Mouse (Mus musculus): ENCODE measurements around the gene Mtg2.

The Mtg2 gene

DNA sequence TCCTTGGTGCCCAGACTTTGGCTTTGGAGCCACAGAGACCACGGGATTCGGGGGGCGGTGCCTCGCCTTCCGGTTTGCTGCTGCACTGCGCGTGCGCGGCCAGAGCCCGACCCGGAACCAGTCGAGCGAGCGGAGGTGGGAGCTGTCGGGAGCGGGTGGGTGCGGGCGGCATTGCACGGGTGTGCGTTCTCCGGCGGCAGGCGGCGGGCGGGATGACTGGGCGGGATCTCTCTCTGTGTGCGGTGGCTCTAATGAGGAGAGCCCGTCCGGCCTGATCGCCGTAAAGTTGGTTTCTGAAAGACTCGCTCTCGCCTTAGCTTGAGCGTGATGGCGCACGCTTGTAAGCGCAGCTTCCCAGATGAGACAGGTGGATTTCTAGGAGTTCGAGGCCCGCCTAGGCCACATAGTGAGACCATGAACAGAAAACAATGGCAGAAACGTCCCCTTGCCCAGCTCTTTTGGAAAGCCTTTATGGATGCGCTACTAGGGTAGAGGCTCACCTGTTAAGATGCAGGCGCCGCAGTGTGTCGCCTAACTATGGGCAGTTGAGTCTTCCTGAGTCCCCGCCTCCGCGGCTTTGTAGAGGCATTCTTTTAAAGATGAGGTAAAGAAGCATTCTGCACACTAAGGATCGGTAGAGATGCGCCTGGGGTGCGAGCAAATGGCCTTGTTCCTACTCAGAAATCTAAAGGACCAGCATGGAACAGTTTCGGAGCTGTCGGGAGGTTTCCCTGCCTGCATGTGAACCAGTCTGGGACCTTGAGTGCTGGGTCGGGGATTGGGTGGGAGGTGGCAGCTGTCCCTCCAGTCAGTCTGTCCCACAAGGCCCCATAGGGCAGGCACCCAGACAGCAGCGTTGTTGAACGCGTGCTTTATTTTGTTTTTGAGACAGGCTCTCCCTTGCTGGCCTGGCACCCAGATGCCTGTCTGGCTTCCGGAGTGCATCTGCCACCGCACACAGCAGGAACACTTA is at the start of gene Mtg2:
Gene Mtg2 (plus strand): TSS at position 108 of the 973 bp plus-strand sequence.
- peak; percentile 96 for DNase-seq

- DNase-seq, result no peak
Observed at GRCm38 (mm10) chr2:180020919-180021318, 49.5 kb upstream of the Mtg2 start.

DNA sequence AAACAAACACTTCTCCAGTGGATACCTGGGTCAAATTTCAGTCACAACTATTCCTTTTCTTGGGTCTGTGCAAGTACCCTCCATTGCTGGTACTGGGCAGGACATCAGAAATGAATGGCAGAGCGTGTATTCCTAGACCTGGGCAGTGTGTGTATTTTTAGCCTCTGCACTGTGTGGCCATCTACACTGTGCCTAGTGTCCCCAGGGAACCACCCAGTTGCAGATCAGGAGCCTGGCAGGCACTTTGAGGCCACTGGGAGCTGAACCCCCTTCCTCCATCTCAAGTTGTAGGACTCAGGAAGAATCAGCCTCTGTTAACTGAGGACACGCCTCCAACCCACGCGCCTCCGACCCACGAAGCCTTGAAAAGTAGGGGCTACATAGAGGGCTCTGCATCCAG is 47.6 kb upstream of the Mtg2 start:
- DNase-seq, result no peak

DNA sequence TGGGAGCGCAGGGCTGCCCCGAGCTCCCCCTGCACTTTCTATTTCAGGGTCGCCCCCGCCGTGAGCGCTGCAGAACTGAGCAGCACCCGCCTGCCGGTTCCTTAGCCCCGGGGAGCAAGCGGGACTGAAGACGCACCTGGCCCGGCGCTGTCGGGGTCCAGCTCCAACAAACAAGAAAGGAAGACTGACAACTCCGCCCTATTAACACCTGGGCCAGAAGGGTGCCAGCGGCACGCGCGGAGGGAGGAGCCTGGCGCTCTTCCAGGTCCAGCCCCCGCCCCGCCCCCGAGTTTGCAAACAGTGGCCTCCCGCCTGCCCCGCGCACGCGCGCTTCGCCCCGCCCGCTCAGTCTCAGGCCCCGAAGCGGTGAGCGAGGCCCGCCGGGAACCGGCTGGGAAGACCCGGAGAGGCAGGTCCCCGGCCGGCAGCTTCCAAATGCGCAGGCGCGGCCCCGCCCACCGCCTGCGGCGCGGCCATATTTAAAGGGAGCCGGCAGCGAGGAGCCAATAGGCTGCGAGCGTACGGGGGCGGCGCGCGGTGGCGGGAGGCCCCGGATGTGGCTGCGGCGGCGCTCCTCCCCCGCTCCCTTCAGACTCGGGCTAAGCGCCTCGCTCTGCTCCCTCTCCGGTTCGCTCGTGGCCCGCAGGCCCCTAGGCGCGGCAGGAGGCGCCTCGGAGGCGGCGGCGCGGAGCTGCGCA is 45.8 kb upstream of the Mtg2 start, which contains the start of gene Lsm14b:
Gene Lsm14b (plus strand): TSS at position 587 of the 698 bp plus-strand sequence.
- DNase-seq, result peak; percentile 97

GRCm38 (mm10) chr2:180025135-180025860 is 45.1 kb upstream of the Mtg2 start:
- peak; percentile 44 for DNase-seq

DNA sequence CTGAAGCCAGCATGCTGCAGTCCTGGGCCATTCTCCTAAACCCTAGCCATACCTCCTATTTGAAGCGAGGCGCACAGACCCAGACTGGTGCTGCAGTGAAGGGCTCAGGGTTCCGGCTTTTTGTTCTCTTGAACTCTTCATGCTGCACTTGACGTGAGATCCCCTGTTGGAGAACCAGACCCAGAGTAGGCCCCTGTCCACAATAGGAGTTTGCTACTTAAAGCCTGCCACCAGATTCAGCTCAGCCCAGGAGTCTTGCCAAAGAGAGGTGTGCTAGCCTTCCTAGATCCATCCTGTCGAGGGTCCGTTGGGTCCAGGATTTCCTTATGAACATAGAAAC is 44.6 kb upstream of the Mtg2 start:
- DNase-seq, result no peak

- DNase-seq, result no peak
Observed at GRCm38 (mm10) chr2:180027768-180028167, 42.6 kb upstream of the Mtg2 start.

DNA sequence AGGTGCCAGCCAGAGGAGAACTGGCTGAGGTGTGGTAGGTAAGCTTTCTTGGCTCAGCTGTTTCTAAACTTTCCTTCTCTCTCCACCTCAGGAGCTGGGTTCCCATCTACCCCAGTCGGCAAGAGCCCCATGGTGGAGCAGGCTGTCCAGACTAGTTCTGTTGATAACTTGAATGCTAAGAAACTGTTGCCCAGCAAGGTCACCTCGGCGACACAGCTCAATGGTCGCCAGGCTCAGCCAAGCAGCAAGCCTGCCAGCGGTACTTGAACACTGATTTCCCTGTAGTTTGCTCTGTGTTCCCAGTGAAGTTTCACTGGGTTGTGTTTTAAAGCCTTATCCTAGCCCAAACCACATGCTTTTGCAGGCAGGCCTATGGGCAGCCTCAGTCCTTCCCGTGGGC is 39.1 kb upstream of the Mtg2 start:
- DNase-seq, result no peak

DNA sequence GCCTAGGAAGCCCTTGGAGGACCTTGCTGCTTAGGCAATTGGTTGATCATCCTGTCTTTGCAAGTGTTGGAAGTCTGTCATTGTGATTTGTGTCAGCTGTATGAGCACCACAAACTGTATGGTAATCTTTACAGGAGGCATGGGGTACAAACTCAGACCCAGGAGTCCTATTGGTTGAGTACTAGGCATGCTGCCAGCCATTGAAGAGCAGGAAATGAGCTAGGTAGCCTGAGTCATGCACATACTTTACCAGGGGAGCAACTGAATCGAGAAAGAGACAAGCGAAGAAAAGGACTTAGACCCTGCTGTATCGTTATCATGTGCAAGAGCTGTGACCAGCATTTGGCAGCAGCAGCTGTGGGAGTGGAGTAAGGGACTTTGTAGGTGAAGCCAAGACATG is 37.5 kb upstream of the Mtg2 start:
- no peak for DNase-seq

GRCm38 (mm10) chr2:180033956-180034355 is 36.4 kb upstream of the Mtg2 start:
- no peak for DNase-seq

DNA sequence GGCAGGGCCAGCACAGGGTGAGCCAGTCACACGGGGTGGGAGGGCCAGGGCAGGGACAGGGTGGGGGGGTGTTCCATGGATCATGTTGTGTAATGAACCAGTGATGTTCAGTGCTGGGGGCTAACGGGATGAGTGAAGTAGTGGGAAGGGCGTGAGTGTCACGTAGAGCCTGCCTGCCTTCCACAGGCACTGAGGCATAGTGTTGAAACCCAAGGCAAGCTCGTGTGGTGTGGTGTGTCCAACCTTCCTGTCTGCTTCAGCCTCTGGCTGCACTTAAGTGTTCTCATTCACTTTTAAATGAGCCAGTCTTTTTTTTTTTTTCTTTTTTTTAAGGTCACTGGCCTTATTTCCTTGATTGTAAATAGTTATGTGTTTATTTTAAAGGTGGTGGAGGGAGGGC is 35.6 kb upstream of the Mtg2 start:
- no peak for DNase-seq

DNA sequence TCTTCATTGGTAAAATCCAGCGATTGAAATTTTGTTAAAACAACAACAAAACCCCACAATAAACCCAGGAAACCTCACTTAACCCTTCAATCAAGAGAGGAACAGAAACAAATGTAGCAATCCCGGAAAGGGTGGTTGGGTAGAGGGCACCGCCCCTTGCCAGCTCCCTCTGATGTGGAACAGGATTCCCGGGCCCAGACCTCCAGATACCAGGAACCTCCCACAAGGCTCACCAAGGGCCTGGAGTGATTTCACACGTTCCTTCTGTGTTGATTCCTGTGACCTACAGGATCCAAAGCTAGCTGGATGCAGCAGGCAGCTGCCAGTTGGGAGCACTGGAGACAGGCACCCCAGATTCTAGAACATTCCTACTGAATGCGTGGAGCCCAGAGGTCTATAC is 30.0 kb upstream of the Mtg2 start:
- peak; percentile 40 for DNase-seq

DNA sequence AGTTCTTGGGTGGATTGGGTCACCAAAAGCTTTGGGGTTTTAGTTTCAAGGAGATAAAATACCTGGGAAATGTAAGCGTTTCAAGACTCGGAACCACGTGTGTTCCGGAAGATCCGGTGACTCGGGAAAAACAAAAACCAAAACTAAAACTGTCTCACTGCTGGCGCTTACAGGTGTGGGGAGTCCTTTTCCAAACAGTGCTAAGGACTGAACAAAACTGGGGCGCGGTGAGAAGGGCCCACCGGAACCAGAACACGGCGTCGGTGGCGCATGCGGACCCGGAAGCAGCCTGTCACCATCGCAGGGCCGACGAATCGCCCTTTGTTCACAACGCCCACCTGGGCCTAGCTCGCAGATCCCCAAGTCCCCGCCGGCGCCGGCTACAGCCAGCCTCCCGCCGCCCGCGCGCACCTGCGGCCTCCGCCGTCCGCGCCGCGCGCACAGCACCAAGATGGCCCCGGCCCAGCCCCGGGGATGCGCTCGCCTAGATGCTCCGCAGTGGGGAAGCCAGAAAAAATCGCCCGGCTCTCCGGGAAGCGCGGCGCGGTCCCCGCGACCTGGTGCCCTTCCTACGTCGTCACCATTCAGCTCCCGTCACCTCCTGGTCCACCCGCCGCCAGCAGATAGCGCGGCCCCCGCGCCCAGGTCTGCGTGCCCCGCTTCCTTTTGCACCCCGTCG is 28.7 kb upstream of the Mtg2 start:
- DNase-seq, result peak; percentile 34

GRCm38 (mm10) chr2:180042256-180042857 is 28.0 kb upstream of the Mtg2 start, which contains the start of the genes Psma7 and Ss18l1:
Psma7 (minus strand) TSS chr2:180042433.
Ss18l1 (plus strand) TSS chr2:180042509.
- peak; percentile 92 for DNase-seq

DNA sequence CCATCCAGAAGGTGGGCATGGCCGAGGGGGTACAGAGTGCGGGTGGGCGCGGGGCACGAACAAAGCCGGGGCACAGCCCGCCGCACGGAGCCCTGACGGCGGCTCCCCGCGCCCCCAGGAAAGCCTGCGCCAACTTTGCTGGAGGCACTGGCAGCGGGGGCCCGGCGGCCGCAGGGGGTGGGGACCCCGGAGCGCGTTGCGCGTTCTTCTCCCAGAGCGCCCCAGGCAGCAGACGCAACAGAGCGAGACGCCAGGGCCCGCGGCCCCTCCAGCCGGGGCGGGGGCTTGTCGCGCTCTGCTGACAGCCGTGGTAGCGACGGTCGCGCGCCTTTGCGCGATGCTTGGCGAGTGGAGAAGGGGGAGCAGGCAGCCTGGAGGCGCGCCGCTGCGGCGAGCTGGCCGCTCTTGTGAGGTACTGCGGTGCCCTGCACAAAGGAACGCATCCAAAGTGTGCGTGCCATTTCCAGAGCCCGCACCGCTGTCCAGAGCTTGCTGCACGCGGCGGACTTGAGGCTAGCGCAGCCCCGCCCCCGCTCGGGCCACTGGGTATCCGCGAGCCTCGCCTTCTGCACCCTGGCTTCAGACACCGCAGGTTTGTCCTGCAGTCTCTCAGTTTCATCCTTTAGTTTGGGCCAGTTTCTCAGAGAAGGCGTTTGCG is 27.4 kb upstream of the Mtg2 start:
- DNase-seq, result peak; percentile 46

DNA sequence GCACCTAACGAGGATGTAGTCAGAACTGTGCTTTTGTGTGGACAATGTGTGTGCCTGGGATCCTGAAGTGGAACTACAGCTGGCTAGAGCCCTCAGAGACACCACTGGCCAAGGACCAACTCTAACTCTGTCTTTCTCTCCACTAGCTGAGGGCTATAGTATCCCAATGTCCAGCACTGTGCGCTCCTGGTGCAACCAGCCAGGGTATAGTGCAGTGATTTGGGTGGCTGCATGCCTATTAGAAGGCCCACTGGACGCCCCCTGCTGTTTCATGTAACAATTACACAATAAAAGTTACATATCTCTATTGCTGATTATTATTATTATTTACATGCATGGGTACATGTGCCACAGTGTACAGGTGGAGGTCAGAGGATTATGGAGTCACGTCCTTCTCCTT is 25.1 kb upstream of the Mtg2 start:
- peak; percentile 88 for DNase-seq

DNA sequence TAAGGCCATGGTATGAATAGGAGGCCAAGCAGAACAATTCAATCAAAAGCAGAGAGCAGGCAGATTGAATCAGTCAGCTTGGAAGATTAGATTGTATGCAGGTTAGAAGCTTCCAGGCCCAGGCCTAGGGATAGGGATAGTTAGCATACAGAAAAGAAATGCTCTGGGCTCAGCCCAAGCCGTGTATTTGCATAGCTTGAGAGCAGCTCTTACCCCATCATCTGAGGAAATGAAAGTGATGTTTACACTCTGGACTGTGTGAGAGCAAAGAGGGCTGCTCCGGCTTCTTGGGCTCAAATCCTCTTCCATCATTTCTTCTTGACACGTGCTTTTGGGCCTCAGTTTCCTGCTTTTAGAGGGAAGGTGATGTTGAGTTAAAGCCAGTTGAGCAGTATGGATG is 22.8 kb upstream of the Mtg2 start:
- peak; percentile 59 for DNase-seq

- DNase-seq, result no peak
Observed at GRCm38 (mm10) chr2:180047980-180048635, 22.3 kb upstream of the Mtg2 start.

- peak; percentile 91 for DNase-seq
Observed at GRCm38 (mm10) chr2:180050986-180051385, 19.4 kb upstream of the Mtg2 start.

GRCm38 (mm10) chr2:180051986-180052733 is 18.2 kb upstream of the Mtg2 start:
- DNase-seq, result peak; percentile 64

All from lung, postnatal 36 days (tissue).